Mouse (Mus musculus): ENCODE data around the gene Popdc2.
A peak's percentile ranks its signal among the peaks of the same experiment; 100 is the strongest.

The Popdc2 gene

GRCm38 (mm10) chr16:38374379-38375140 lies 12.6 kb downstream of the Popdc2 start:
- no peak for ATAC-seq (ENCODE audit: insufficient number of reproducible peaks, low FRiP score, low TSS enrichment)

GRCm38 (mm10) chr16:38375182-38375581 lies 13.2 kb downstream of the Popdc2 start:
- ATAC-seq (ENCODE audit: insufficient number of reproducible peaks, low FRiP score, low TSS enrichment): no peak

GRCm38 (mm10) chr16:38376163-38376840 lies 14.3 kb downstream of the Popdc2 start:
- ATAC-seq (ENCODE audit: insufficient number of reproducible peaks, low FRiP score, low TSS enrichment): peak; percentile 89

GRCm38 (mm10) chr16:38376841-38377249 lies 14.8 kb downstream of the Popdc2 start:
- peak; percentile 27 for ATAC-seq (ENCODE audit: insufficient number of reproducible peaks, low FRiP score, low TSS enrichment)

GRCm38 (mm10) chr16:38377546-38377945 lies 15.5 kb downstream of the Popdc2 start:
- no peak for ATAC-seq (ENCODE audit: insufficient number of reproducible peaks, low FRiP score, low TSS enrichment)

- ATAC-seq (ENCODE audit: insufficient number of reproducible peaks, low FRiP score, low TSS enrichment): no peak
Observed at GRCm38 (mm10) chr16:38378591-38378990, 16.6 kb downstream of the Popdc2 start.

- ATAC-seq (ENCODE audit: insufficient number of reproducible peaks, low FRiP score, low TSS enrichment): no peak
Observed at GRCm38 (mm10) chr16:38379088-38379487, 17.1 kb downstream of the Popdc2 start.

- ATAC-seq (ENCODE audit: insufficient number of reproducible peaks, low FRiP score, low TSS enrichment): no peak
Observed at GRCm38 (mm10) chr16:38379493-38379892, 17.5 kb downstream of the Popdc2 start.

GRCm38 (mm10) chr16:38379926-38380325 lies 17.9 kb downstream of the Popdc2 start:
- ATAC-seq (ENCODE audit: insufficient number of reproducible peaks, low FRiP score, low TSS enrichment): no peak

GRCm38 (mm10) chr16:38383683-38384082 lies 21.7 kb downstream of the Popdc2 start:
- no peak for ATAC-seq (ENCODE audit: insufficient number of reproducible peaks, low FRiP score, low TSS enrichment)

- ATAC-seq (ENCODE audit: insufficient number of reproducible peaks, low FRiP score, low TSS enrichment): no peak
Observed at GRCm38 (mm10) chr16:38385184-38385634, 23.2 kb downstream of the Popdc2 start.

- ATAC-seq (ENCODE audit: insufficient number of reproducible peaks, low FRiP score, low TSS enrichment): no peak
Observed at GRCm38 (mm10) chr16:38385700-38386099, 23.7 kb downstream of the Popdc2 start.

- ATAC-seq (ENCODE audit: insufficient number of reproducible peaks, low FRiP score, low TSS enrichment): no peak
Observed at GRCm38 (mm10) chr16:38387389-38387788, 25.4 kb downstream of the Popdc2 start.

- no peak for ATAC-seq (ENCODE audit: insufficient number of reproducible peaks, low FRiP score, low TSS enrichment)
Observed at GRCm38 (mm10) chr16:38388757-38389156, 26.7 kb downstream of the Popdc2 start.

GRCm38 (mm10) chr16:38389284-38389893 lies 27.4 kb downstream of the Popdc2 start:
- ATAC-seq (ENCODE audit: insufficient number of reproducible peaks, low FRiP score, low TSS enrichment): no peak

- no peak for ATAC-seq (ENCODE audit: insufficient number of reproducible peaks, low FRiP score, low TSS enrichment)
Observed at GRCm38 (mm10) chr16:38390322-38390721, 28.3 kb downstream of the Popdc2 start.

GRCm38 (mm10) chr16:38392126-38392894 lies 30.3 kb downstream of the Popdc2 start:
- no peak for ATAC-seq (ENCODE audit: insufficient number of reproducible peaks, low FRiP score, low TSS enrichment)

GRCm38 (mm10) chr16:38394191-38394618 lies 32.2 kb downstream of the Popdc2 start:
- ATAC-seq (ENCODE audit: insufficient number of reproducible peaks, low FRiP score, low TSS enrichment): no peak

- ATAC-seq (ENCODE audit: insufficient number of reproducible peaks, low FRiP score, low TSS enrichment): no peak
Observed at GRCm38 (mm10) chr16:38395060-38395730, 33.2 kb downstream of the Popdc2 start.

GRCm38 (mm10) chr16:38396155-38396554 lies 34.1 kb downstream of the Popdc2 start:
- 0 out of 2 replicates have a peak, but pooled peaks have one; percentile 59 for ATAC-seq (ENCODE audit: insufficient number of reproducible peaks, low FRiP score, low TSS enrichment)

Measured in cerebellum, adult (tissue).